Mouse (Mus musculus): ENCODE data around the gene Sipa1l1. TPM values are rescaled to one million over a fixed set of nuclear protein-coding genes. Genes with fewer than 3 reads are reported as not detected.
A peak's percentile ranks its signal among the peaks of the same experiment; 100 is the strongest.

Sipa1l1 gene
- 11.2 and 13.5 TPM in 2 replicates for polyA plus RNA-seq (2015; fragmentation: Nextera tagmentation; extraction: Ambion mirVana)

DNA sequence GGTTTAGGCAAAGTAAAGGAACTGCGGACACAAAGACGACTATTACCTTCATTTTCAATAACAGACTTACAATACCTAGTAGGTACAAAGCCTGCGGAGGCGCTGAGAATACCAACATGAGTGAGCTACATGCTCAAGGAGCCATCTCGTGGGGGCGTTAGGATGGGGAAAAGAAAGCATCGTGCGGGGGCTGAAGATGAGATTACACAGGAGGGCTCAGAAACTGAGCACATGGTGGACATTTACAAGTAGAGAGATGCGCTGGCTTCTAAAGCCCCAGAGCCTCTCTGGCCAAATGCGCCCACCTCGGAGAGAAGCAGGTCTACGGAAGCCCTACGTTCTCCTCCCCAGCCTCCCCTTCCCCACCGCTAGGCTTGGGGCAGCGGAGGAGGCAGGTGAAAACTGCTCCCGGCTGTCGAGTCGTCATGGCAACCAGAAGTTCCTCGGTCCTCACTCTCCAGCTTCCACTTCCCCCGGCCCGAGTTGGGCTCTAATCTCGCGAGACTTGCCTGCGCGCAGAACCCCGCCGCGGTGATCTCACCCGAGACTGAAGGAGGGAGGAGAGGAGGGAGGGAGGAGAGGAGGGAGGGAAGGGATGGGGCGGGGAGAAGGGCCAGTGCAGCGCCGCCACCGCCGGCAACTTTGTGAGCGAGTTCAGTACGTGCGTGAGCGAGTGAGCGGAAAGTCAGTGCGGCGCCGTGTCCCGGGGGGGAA is at the start of gene Sipa1l1:
TSS of gene Sipa1l1 (plus strand) at position 501 of the 714 bp plus-strand sequence.
- under 1% methylated on average over 37 of the region's 43 CpGs for WGBS
- peak; percentile 92 for ATAC-seq
- peak within 1 kb of the TSS; percentile 86 for H3K9ac ChIP-seq (ENCODE audit: low read depth, low read length)

GRCm38 (mm10) chr12:82121947-82122346 is 47.2 kb upstream of the Sipa1l1 start:
- Histone ChIP-seq H3K4me3 (ENCODE audit: low read depth, low read length) (no peak overlapping the region), H3K4me1 (ENCODE audit: control insufficient read depth, insufficient read depth, low read length) (peaks cover 3% of the 10 kb centered on the region; the same call in 1 of the 2 replicates), H3K36me3 (ENCODE audit: control insufficient read depth, insufficient read depth, low read length) (no peaks in the 10 kb centered on the region), H3K4me2 (ENCODE audit: low read length) (no peak overlapping the region), H3K27me3 (ENCODE audit: control insufficient read depth, insufficient read depth, low read depth, low read length) (no peaks in the 10 kb centered on the region), H3K9me3 (replicated peaks; ENCODE audit: control insufficient read depth, low read length, poor library complexity, severe bottlenecking) (no peaks in the 10 kb centered on the region), H3K9ac (ENCODE audit: low read depth, low read length) (no peak overlapping the region), H3K27ac (ENCODE audit: low read length) (no peak overlapping the region)
- 79% methylated on average over 10 of the region's 10 CpGs for WGBS
- ATAC-seq = no peak

More for the DNA sequence above, at the start of gene Sipa1l1:
- Histone ChIP-seq H3K4me2 (ENCODE audit: low read length) (peak within 1 kb of the TSS; percentile 97), H3K27ac (ENCODE audit: low read length) (peak within 1 kb of the TSS; percentile 90), H3K27me3 (ENCODE audit: control insufficient read depth, insufficient read depth, low read depth, low read length) (no peaks in the 10 kb centered on the region), H3K4me3 (ENCODE audit: low read depth, low read length) (peak within 1 kb of the TSS; percentile 89), H3K36me3 (ENCODE audit: control insufficient read depth, insufficient read depth, low read length) (no peaks in the 10 kb centered on the region), H3K9me3 (replicated peaks; ENCODE audit: control insufficient read depth, low read length, poor library complexity, severe bottlenecking) (no peaks in the 10 kb centered on the region), H3K4me1 (ENCODE audit: control insufficient read depth, insufficient read depth, low read length) (peaks cover 29% of the 10 kb centered on the region)

- Histone ChIP-seq H3K4me1 (ENCODE audit: control insufficient read depth, insufficient read depth, low read length) (peaks cover 3% of the 10 kb centered on the region; the same call in 1 of the 2 replicates), H3K4me3 (ENCODE audit: low read depth, low read length) (no peak overlapping the region), H3K9me3 (replicated peaks; ENCODE audit: control insufficient read depth, low read length, poor library complexity, severe bottlenecking) (no peaks in the 10 kb centered on the region), H3K36me3 (ENCODE audit: control insufficient read depth, insufficient read depth, low read length) (no peaks in the 10 kb centered on the region), H3K27me3 (ENCODE audit: control insufficient read depth, insufficient read depth, low read depth, low read length) (no peaks in the 10 kb centered on the region), H3K27ac (ENCODE audit: low read length) (no peak overlapping the region), H3K9ac (ENCODE audit: low read depth, low read length) (no peak overlapping the region), H3K4me2 (ENCODE audit: low read length) (0 out of 2 replicates have a peak overlapping the region, but pooled peaks have one; percentile 16)
- no peak for ATAC-seq
- 39% methylated on average over 22 of the region's 22 CpGs for WGBS
These were observed 46.5 kb upstream of the Sipa1l1 start for GRCm38 (mm10) chr12:82122450-82123249.

GRCm38 (mm10) chr12:82126796-82127195 is 42.3 kb upstream of the Sipa1l1 start:
- H3K9ac ChIP-seq (ENCODE audit: low read depth, low read length) = no peak overlapping the region
- WGBS = 78% methylated on average over 3 of the region's 3 CpGs
- H3K4me1 ChIP-seq (ENCODE audit: control insufficient read depth, insufficient read depth, low read length) = peaks cover 3% of the 10 kb centered on the region; the same call in 1 of the 2 replicates
- H3K36me3 ChIP-seq (ENCODE audit: control insufficient read depth, insufficient read depth, low read length) = no peaks in the 10 kb centered on the region
- no peak overlapping the region for H3K4me2 ChIP-seq (ENCODE audit: low read length)
- ATAC-seq = no peak
- H3K27me3 ChIP-seq (ENCODE audit: control insufficient read depth, insufficient read depth, low read depth, low read length) = no peaks in the 10 kb centered on the region; the same call in 1 of the 2 replicates
- no peak overlapping the region for H3K4me3 ChIP-seq (ENCODE audit: low read depth, low read length)
- H3K27ac ChIP-seq (ENCODE audit: low read length) = no peak overlapping the region
- no peaks in the 10 kb centered on the region for H3K9me3 ChIP-seq (replicated peaks; ENCODE audit: control insufficient read depth, low read length, poor library complexity, severe bottlenecking)

DNA sequence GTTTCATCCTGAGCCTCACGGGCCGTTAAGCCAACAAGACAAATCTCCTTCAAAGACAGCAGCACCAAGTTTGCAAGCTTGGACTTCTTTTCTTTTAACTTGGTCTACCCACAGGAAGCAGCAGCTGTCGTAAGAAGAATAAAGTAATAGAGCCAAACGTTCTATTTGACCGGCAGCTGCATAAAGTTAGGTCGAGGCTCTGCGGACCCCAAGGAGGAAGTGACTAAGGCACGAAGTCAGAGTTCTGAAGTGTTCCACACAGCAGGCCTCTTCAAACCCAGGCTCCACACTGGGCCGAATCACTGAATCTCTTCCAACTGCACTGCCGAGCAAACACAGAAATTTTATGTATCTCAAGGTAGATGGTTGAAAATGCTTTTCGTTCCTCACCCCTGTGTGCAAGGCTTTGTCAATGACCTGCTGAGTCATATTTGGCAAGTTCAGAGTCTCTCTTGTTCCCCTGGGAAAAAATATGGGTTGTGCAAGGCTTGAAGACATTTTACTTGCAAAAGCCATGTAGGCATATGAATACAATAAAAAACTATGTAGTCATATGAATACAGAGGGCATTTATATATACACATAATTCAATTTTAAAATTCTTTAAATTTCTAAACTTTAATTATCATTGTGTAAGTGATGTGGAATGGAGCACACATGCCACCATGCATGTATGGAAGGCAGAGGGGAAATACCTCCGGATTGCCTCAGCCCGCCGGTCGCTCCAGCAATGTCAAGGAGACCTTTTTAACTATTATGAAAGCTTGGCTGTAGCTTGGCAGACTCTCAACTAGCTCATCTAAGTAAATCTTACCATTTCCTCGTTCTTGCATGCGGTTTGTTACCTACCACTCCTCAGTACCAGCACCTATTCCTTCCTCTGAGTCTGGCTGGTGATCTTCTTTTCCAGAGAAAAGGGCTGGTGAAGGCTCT is 29.6 kb upstream of the Sipa1l1 start:
- Histone ChIP-seq H3K9me3 (replicated peaks; ENCODE audit: control insufficient read depth, low read length, poor library complexity, severe bottlenecking) (peaks cover 1% of the 10 kb centered on the region; the same call in 1 of the 2 replicates), H3K36me3 (ENCODE audit: control insufficient read depth, insufficient read depth, low read length) (no peaks in the 10 kb centered on the region), H3K4me2 (ENCODE audit: low read length) (no peak overlapping the region), H3K27ac (ENCODE audit: low read length) (no peak overlapping the region), H3K27me3 (ENCODE audit: control insufficient read depth, insufficient read depth, low read depth, low read length) (no peaks in the 10 kb centered on the region), H3K4me1 (ENCODE audit: control insufficient read depth, insufficient read depth, low read length) (no peaks in the 10 kb centered on the region), H3K9ac (ENCODE audit: low read depth, low read length) (no peak overlapping the region), H3K4me3 (ENCODE audit: low read depth, low read length) (no peak overlapping the region)
- WGBS = 90% methylated on average over 17 of the region's 17 CpGs
- ATAC-seq = no peak

GRCm38 (mm10) chr12:82143371-82143770 is 25.7 kb upstream of the Sipa1l1 start:
- no peaks in the 10 kb centered on the region for H3K27me3 ChIP-seq (ENCODE audit: control insufficient read depth, insufficient read depth, low read depth, low read length)
- no peak overlapping the region for H3K9ac ChIP-seq (ENCODE audit: low read depth, low read length)
- H3K27ac ChIP-seq (ENCODE audit: low read length) = no peak overlapping the region
- H3K4me3 ChIP-seq (ENCODE audit: low read depth, low read length) = no peak overlapping the region
- no peak for ATAC-seq
- H3K9me3 ChIP-seq (replicated peaks; ENCODE audit: control insufficient read depth, low read length, poor library complexity, severe bottlenecking) = no peaks in the 10 kb centered on the region
- H3K4me2 ChIP-seq (ENCODE audit: low read length) = no peak overlapping the region
- H3K4me1 ChIP-seq (ENCODE audit: control insufficient read depth, insufficient read depth, low read length) = no peaks in the 10 kb centered on the region; the same call in 1 of the 2 replicates
- H3K36me3 ChIP-seq (ENCODE audit: control insufficient read depth, insufficient read depth, low read length) = no peaks in the 10 kb centered on the region
- 94% methylated on average over 3 of the region's 3 CpGs for WGBS

DNA sequence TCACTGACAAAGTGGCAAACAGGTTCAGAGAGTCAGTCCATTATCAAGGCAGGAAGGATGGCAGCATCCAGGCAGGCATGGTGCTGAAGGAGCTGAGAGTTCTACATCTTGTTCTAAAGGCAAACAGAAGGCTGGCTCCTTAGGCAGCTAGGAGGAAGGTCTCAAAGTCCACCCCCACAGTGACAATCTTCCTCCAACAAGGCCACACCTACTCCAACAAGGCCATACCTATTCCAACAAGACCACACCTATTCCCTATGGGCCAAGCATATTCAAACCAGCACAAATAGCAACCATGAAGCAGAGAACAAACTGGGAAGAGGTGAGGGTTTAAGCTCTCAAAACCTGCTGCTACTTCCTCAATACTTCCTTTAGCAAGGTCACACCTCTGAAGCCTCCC is 23.9 kb upstream of the Sipa1l1 start:
- H3K27me3 ChIP-seq (ENCODE audit: control insufficient read depth, insufficient read depth, low read depth, low read length) = no peaks in the 10 kb centered on the region
- H3K4me2 ChIP-seq (ENCODE audit: low read length) = no peak overlapping the region
- no peak overlapping the region for H3K27ac ChIP-seq (ENCODE audit: low read length)
- H3K4me1 ChIP-seq (ENCODE audit: control insufficient read depth, insufficient read depth, low read length) = no peaks in the 10 kb centered on the region; the same call in 1 of the 2 replicates
- no peak overlapping the region for H3K9ac ChIP-seq (ENCODE audit: low read depth, low read length)
- ATAC-seq = no peak
- H3K4me3 ChIP-seq (ENCODE audit: low read depth, low read length) = no peak overlapping the region
- no peaks in the 10 kb centered on the region for H3K9me3 ChIP-seq (replicated peaks; ENCODE audit: control insufficient read depth, low read length, poor library complexity, severe bottlenecking)
- no peaks in the 10 kb centered on the region for H3K36me3 ChIP-seq (ENCODE audit: control insufficient read depth, insufficient read depth, low read length)

- no peak overlapping the region for H3K27ac ChIP-seq (ENCODE audit: low read length)
- H3K4me1 ChIP-seq (ENCODE audit: control insufficient read depth, insufficient read depth, low read length) = no peaks in the 10 kb centered on the region; the same call in 1 of the 2 replicates
- 18% methylated on average over 12 of the region's 12 CpGs for WGBS
- H3K4me3 ChIP-seq (ENCODE audit: low read depth, low read length) = no peak overlapping the region
- H3K36me3 ChIP-seq (ENCODE audit: control insufficient read depth, insufficient read depth, low read length) = no peaks in the 10 kb centered on the region
- H3K9ac ChIP-seq (ENCODE audit: low read depth, low read length) = no peak overlapping the region
- no peaks in the 10 kb centered on the region for H3K9me3 ChIP-seq (replicated peaks; ENCODE audit: control insufficient read depth, low read length, poor library complexity, severe bottlenecking)
- H3K4me2 ChIP-seq (ENCODE audit: low read length) = no peak overlapping the region
- no peak for ATAC-seq
- no peaks in the 10 kb centered on the region for H3K27me3 ChIP-seq (ENCODE audit: control insufficient read depth, insufficient read depth, low read depth, low read length)
These were observed 22.0 kb upstream of the Sipa1l1 start for GRCm38 (mm10) chr12:82147021-82147693.

Measured in midbrain, embryonic 16.5 days (tissue).